Mouse (Mus musculus): ENCODE data around the gene Ecel1.

Gene Ecel1

DNA sequence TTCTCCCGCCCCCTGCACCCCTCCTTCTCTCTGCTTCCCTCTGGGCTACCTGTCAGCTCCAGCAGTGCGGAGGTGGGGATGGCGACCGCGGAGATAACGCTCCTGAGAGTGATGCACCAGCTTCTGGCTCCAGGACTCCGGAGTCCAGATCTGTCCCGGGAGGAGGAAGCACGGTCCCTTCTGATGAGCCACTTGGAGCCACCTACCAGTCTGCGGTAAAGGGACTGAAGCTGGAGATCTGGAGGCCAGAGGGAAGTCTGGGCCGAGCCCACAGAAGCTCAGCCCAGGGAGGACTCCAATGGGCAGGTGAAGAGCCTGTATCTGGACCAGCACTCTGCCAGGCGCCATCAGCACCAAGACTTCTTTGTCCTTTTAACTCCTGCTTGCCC lies at the start of gene Ecel1:
TSS of gene Ecel1 (minus strand) at position 323 of the 389 bp plus-strand sequence.
- DNase-seq (ENCODE audit: low read depth, low spot score) = no peak

DNA sequence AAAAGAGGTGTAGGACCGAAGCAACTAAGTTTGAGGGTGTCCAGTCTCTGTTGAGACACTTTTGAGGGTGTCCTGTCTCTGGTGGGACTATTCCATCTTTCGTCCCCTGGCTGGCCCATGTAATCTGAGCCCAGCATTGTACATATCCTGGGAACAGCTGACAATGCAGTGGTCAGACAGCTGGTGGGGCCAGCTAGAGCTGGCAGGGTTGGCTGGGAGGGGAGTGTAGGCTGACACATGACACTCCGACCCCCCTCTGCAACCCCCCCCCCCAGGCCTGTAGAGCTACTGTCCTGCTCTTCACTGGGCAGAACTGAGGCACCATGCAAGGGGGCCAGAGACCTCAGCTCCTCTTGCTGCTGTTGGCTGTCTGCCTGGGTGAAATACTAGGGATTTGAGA lies 49.2 kb upstream of the Ecel1 start:
- no peak for DNase-seq (ENCODE audit: low read depth, low spot score)

DNA sequence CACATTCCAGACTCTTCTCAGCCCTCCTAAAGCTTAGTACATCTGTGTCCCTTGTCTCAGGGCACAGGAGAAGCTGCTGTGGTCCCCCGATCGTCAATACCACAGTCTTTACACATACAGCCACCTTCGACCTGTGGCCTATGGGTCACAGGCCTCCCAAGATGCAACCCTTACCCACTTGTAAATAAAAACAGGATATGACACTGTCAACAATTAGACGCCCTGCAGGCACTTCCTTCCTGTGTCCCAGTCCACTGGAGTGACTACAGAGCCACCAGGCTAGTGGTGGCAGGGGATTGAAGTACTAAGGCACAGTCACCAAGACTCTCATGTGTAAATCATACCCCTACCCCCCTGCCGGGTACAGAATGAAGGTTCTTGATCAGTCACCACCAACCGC lies 48.7 kb upstream of the Ecel1 start:
- no peak for DNase-seq (ENCODE audit: low read depth, low spot score)

DNA sequence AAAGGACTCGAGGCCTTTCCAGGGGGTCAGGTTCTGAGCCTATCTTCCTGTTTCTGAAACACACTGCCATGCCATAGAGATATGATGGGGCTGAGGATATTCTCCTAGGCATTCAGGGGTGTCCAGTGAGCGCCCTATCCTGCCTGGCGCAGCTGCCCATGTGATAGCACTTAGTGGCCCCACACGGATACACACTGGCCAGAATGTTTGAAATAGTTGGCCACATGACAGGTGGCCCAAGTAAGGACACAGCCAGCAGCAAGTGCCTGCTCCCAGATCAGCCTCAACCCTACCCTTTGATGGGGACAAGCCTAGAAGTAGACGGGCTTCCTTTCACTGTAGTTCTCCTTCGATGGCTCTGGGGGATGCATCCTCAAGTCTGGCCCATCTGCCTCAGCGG lies 48.1 kb upstream of the Ecel1 start, which contains the start of gene Chrng:
TSS of gene Chrng (plus strand) at position 193 of the 400 bp plus-strand sequence.
- DNase-seq (ENCODE audit: low read depth, low spot score) = no peak

DNA sequence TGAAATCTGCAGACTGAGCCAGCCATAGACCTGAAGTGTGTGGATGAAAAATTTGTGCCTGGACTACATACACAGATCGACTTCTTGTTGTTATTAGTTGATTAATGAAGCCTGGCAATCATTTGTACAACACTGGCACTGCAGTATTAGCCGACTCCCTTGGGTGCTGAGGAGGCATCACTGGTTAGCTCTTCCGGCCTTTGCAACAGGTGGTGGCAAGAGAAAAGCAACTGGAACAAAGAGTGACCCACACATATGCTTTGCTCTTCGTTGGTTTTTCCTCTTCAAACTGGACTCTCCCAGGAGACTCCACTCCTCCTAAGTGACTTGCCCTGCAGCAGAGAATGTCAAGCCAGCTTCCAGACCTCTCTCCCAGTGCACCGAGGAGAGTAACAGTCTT lies 47.5 kb upstream of the Ecel1 start:
- no peak for DNase-seq (ENCODE audit: low read depth, low spot score)

DNA sequence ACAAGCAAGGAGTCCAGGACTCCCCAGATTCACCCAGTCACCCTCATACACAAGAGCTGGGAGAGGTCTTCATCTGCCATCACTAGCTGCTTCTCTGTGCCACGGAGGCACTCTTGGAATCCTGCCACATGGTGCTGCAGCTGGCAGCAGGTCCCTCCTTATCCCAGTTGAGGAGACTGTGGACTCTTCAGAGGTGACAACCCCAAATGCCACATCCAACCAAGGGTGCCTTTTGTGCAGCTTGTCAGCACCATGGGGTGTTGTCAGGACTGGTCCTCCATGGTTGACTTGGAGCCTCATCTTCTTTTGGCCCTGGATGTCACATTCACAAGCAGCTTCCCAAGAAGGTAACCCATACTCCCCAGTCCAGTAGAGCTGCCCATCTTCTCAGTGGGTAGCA lies 45.5 kb upstream of the Ecel1 start:
- no peak for DNase-seq (ENCODE audit: low read depth, low spot score)

DNA sequence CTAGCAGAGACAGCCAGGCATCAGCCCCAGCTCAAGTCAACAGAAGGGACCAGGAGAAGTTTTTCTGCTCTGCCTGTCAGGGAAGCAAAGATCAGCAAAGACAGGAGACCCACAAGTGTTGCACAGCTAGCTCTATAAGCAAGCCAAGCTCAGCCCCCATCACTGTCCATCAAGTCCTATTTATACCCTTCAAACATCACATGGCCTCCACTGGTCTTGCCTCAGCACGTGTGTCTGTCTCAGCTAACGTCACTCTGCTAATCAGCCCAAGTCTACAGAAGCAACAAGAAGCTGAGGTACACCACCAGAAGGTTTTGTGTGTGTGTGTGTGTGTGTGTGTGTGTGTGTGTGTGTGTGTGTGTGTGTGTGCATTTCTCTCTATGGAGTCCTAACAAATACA lies 44.5 kb upstream of the Ecel1 start:
- no peak for DNase-seq (ENCODE audit: low read depth, low spot score)

DNA sequence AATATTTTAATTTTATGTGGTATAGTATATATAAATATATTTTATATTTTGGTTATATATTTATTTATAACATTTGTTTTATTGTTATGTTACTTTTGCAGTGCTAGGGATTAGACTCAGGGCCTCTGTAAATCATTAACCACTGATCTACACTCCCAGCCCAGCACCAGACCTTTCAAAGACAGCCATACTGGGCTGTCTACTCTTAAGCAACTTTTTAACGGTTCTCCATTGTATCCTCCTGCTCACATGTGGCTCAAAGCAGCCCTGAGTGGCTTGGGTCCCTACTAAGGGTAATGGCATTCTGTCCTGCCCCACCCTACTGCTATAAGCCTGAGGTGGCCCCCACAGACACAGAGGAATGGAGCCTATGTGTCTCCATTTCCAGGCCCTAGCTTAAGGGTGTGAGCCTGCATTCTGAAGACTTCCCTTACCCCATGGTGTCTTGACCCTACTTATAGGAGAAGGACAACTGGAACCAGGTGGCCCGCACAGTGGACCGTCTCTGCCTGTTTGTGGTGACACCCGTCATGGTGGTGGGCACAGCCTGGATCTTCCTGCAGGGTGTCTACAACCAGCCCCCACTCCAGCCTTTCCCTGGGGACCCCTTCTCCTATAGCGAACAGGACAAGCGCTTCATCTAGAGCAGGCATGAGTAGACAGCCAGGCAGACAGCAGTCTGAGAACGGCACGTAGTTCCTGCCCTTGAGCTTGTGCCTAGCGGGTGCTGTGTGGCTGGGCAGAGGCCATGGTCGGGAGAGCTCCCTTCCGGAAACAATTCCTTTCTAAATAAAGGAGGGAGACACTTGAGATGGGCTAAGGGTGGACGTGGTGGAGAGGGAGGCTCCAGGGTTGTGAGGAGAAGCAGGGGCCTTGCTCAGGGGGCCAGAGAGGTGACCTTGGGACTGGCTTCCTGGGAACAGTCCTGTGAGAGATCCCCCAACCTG lies 42.1 kb upstream of the Ecel1 start:
- no peak for DNase-seq (ENCODE audit: low read depth, low spot score)

DNA sequence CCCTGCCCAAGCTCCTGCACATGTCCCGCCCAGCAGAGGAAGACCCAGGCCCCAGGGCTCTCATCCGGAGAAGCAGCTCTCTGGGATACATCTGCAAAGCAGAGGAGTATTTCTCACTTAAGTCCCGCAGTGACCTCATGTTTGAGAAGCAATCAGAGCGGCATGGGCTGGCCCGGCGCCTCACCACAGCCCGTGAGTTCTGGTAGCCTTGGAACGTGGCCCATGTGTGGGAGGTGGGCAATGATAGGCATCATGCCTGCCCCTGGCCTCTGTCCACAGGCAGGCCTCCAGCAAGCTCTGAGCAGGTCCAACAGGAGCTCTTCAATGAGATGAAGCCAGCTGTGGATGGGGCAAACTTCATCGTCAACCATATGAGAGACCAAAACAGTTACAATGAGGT lies 41.0 kb upstream of the Ecel1 start:
- DNase-seq (ENCODE audit: low read depth, low spot score) = no peak

DNA sequence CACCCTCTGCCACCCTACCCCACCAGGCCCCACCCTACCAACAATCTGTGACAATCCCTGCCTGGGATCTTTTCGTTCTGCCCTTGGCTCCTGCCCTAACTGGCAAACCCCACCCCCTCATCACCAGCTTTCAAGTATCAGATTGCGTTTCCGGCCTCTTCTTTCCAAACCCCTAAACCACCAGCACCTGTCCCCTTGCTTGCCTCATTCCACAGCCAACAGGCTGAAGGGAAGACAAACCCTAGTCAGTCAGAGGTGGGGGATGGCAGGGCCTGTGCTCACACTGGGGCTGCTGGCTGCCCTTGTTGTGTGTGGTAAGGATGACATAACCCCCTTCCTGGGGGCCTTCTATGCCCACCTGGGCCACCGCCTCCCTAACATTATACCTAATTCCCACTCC lies 34.1 kb upstream of the Ecel1 start, which contains the start of gene Chrnd:
TSS of gene Chrnd (plus strand) at position 179 of the 400 bp plus-strand sequence.
- DNase-seq (ENCODE audit: low read depth, low spot score) = no peak

DNA sequence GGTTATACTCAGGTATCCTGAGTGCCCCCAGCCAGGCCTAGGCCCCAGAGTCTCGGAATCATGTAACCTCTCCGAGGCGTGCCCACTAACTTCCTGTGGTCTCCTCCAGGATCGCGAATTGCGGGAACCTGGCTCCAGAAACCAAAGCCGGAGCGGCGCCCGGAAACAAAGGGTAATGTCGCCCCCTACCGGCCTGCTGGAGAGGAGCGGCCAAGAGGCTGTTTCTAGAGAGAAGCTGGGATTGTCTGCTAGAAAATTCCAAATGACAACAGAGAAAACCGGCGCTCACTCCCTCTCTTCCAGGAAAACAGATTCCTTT lies 30.7 kb upstream of the Ecel1 start:
- DNase-seq (ENCODE audit: low read depth, low spot score) = peak; percentile 71

DNA sequence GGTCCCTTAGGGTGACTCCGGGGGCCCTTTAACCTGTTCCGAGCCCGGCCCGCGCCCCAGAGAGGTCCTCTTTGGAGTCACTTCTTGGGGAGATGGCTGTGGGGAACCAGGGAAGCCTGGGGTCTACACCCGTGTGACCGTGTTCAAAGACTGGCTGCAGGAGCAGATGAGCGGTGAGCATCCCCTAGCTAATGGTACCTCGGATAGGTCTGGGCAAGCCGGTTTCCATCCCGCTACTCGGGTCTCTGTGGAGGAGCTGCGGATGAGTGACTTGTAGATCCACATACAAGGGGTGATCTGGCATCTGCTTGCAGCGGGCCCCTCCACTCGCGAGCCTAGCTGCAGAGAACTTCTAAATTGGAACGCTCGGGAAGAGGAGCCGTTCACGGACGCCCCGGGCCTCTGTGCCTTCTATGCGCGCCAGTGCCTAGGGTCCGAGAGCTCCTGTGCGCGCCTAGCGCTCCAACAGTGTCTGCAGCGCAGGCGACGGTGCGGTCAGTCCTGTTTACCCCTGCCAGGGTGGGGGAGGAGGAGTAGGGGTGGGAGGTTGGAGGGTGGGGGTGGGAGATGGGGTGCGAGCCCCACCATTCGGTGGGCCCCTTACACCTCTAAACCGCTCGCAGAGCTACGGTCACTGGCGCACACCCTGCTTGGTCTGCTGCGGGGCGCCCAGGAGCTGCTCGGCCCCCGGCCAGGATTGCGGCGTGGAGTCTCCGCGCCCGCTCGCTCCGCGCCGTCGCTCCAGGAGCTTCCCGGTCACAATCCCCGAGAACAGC lies 30.1 kb upstream of the Ecel1 start:
- DNase-seq (ENCODE audit: low read depth, low spot score) = no peak

DNA sequence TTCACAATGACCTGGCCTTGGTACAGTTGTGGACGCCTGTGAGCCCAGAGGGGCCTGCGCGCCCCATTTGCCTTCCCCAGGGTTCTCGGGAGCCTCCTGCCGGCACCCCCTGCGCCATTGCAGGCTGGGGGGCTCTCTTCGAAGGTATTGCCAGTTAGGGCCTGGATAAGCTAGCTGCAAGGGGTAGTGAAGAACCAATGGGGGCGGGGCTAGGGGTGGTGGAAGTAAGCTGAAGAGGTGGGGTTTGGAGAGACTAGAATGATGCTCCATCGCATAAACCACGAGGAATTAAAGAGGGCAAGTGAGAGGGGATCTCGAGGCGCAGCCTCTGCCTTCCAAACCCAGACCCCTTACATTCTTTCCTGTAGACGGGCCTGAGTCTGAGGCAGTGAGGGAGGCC lies 29.2 kb upstream of the Ecel1 start:
- no peak for DNase-seq (ENCODE audit: low read depth, low spot score)

DNA sequence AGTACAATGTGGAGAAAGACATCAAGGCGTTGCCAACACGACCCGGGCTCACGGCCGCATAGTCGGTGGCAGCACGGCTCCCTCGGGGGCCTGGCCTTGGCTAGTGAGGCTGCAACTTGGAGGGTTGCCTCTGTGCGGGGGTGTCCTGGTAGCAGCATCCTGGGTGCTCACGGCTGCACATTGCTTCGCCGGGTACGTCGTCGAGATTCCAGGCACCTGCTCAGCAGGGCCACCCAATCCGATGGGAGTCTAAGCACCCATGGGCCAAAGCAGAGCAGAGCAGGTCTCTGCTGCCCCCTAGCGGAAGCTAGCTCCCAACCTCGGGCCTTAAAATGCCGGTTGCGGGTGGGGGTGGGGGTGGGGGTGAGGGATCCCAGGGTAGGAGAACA lies 28.4 kb upstream of the Ecel1 start:
- no peak for DNase-seq (ENCODE audit: low read depth, low spot score)

DNA sequence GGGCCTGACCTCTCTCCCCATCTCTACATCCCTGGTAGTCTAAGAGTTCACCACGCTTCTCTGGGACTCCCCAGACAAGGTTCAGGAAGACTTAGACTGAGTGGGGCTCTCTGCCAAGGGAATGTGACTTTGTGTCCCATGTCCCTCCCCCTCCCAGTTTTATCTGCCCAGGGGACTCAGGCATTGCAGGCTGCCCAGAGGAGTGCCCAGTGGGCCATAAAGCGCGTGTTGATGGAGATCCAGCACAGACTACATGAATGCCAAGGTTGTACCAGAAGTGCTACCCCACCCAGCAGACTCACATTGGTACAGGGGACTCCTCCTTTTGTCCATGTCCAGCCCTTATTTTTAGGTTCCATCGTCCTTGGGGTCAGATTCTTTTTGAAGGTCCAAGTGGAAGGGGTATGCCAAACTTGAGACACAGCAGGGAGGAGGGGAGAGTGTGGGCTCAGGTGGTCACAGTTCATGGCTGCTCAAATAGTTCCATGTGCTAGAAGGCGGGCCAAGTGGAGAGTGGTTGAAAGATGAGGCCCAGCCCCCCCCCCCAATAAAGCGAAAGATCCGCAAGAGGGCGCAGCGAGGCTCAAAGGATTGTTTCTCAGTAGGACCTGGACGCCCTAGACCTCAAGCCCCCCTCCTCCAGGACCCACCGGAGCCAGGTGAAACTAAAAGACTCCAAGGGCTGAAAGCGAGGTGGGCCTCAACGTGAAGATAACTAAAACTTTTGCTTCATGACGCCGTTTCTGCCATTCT lies 27.9 kb upstream of the Ecel1 start:
- DNase-seq (ENCODE audit: low read depth, low spot score) = no peak

DNA sequence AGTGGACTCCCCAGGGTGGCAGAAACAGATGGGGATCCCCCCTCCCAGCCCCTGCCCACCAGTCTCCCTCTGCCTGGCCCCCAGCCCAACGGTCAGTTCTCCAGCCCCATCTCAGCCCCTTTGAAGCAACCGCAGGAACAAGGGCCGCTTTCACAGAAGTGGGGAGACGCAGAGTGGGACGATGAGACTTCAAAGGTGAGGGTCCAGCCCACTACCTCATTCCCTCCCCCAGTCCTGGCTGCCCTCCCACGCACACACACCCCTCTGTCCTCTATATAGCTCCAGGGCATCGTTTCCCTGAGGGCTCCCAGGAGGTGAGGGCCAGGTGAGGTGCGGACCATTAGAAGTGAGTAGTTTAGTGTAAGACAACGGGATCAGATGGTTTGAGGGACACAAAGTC lies 26.7 kb upstream of the Ecel1 start, which contains the start of gene Prss56:
TSS of gene Prss56 (plus strand) at position 301 of the 400 bp plus-strand sequence.
- no peak for DNase-seq (ENCODE audit: low read depth, low spot score)

DNA sequence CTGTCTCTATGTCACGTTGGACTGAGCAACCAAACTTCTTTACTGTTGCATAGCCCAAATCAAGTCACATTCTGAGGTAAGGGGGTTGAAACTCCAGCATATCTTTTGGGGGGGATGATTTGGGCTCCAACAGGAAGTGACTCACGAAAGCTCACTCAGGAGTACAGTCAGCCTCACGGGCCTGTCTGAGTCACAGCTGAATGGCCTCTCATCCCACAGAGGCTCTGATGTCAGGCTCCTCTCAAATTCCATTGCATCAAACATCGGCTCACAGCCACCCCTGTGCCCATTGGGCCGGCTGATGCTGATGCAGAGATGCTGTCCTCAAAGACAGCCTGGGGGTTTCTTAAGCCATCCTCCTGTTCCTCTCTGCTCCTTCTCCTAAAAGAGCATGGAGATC lies 24.6 kb upstream of the Ecel1 start:
- DNase-seq (ENCODE audit: low read depth, low spot score) = no peak

DNA sequence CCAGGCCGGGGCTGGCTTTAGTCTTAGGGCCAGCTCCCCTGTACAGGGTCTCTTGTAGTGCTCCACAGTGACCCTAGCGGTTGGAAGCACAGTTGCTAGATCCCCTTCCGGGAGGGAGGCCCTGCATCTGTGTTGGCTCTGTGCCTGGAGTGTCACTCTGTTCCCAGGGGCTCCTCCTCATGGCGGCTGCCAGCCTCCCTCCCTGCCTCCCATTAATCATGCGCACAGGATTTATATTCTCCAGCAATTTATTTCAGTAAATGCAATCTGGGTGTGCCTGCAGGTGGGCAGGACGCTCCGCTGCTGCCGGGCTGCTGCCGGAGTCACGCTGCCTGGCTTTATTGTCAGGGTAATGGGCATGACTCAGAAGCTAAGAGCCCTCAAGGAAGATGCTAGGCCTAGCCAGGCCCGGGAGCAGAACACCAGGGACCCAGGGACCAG lies 19.6 kb upstream of the Ecel1 start:
- peak; percentile 50 for DNase-seq (ENCODE audit: low read depth, low spot score)

DNA sequence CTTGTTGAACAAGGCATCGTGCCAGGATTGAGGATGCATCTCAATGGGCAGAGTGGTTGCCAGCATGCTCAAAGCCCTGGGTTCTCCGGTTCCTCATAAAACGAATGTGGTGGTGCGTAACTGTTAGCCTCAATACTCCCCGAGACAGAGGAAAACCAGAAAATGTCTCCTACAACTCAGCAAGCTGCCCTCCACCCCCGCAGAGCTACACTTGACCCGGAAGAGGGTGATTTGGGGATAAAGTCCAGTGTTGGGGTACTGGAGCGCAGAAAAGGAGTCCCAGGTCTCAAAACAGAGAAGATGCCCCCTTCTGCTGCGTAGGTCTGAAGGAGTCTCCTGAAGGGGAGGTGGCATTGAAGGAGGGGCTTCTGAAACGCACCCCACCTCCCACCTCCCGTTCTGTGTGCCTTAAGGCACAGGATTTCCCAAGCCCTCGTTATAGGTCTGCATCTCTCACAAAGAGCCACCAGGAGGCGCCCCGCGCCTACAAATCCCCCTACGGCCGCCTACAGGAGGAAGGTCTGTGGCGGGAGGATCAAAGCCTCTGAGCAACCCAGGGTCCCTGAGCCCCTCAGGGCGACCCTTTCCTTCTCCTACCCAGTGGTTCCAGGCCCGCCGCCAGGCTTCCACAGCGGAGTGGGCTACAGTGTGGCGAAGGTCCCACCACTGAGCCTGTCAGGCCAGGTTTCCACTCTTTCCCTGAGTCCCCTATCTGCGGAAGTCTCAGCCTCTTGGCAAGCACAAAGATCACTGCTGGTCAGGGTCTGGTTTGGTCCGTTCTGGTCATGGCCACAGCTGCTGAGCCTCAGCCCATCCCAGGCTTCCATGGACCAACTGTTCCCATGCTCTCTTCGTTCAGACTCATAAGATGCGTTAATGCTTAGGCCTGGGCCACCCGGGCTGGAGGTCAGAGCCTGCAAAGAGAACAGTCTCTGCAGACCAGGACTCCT lies 18.0 kb upstream of the Ecel1 start:
- peak; percentile 58 for DNase-seq (ENCODE audit: low read depth, low spot score)

DNA sequence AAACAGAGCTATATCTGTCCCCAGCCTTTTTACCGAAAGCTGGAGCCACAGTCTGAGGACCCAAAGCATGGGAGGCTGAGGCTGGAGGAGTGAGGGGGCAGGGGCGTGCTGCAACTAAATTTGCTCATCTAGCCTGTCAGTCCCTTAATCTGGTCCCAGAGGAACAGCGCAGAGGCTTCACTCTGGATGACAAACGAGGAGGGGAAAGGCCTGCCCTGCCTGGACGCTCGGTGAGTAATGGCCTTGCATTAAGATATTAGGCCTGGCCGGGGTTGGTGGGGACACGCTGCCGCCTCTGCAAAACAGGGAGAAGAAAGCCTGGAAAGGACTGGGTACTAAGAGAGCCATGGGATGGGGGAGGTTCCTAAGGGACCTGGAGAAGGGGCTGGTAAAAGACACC lies 16.0 kb upstream of the Ecel1 start:
- no peak for DNase-seq (ENCODE audit: low read depth, low spot score)

DNA sequence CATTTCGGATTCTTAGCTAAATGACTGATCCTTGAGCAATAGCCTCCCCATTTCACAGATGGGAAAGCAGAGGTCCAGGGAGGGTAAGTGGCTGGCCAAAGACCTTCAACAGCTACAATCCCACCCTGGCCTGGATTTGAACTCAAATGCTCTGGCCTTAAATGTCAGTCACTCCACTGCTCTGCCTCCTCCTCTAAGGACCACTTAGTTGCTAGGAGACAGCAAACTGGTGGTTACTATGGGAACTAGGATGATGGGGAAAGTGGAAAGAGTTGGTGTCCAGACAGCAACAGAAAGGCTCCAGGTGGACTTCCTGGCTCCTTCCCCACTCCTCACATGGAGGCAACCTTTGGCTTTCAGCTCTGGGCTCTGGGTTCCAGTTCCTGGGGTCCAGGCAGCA lies 15.0 kb upstream of the Ecel1 start:
- DNase-seq (ENCODE audit: low read depth, low spot score) = no peak
